Mouse (Mus musculus) CH12.LX (cell line): ENCODE results near the gene Tspan9. TPM values are rescaled to one million over a fixed set of nuclear protein-coding genes. Genes with fewer than 3 reads are reported as not detected.

Source experiments
- DNase-seq: peaks from one replicate; pipeline ENCODE4 v3.0.0-alpha.2; 2013; ENCODE audit errors: extremely low read depth
- H3K27ac ChIP-seq: 2 replicates; pipeline ENCODE4 v1.5.1; 2012; ENCODE audit warnings: low read depth, mild to moderate bottlenecking, control low read depth, moderate library complexity; ENCODE audit not compliant: insufficient read depth
- H3K27me3 ChIP-seq: replicated peaks from 2 replicates; pipeline ENCODE3; 2012; ENCODE audit warnings: inconsistent platforms
- H3K36me3 ChIP-seq, 2 experiments: replicated peaks in 1 of 2; 2 replicates each; pipeline versions ENCODE3 to v1.6.1; 2012; ENCODE audit warnings: inconsistent platforms in 1 of 2, low read length in 1 of 2, mild to moderate bottlenecking in 1 of 2, mixed read lengths in 1 of 2, moderate library complexity in 1 of 2; ENCODE audit not compliant: control insufficient read depth in 1 of 2, insufficient read depth in 1 of 2
- H3K4me1 ChIP-seq, 2 experiments: 2 replicates each; pipeline ENCODE4 v1.6.1; 2012; ENCODE audit warnings: inconsistent platforms in 1 of 2, moderate library complexity in 1 of 2; ENCODE audit not compliant: insufficient read depth in 2 of 2, control insufficient read depth in 1 of 2
- H3K4me2 ChIP-seq: 2 replicates; pipeline ENCODE4 v1.6.1; 2012; ENCODE audit warnings: low read depth, mild to moderate bottlenecking, control low read depth; ENCODE audit not compliant: poor library complexity, insufficient read depth, severe bottlenecking
- H3K4me3 ChIP-seq, 3 experiments: fragments of 150-350 bp in 1 of 3; sonication (generic) in 1 of 3; replicated peaks in 1 of 3; 2 replicates each; pipeline versions ENCODE3 to v1.5.1; 2011 to 2012; ENCODE audit warnings: low read depth in 2 of 3, low read length in 2 of 3, mild to moderate bottlenecking in 2 of 3, moderate library complexity in 2 of 3, control low read depth in 1 of 3, improper control_type of control experiment in 1 of 3, inconsistent platforms in 1 of 3, mixed read lengths in 1 of 3; ENCODE audit not compliant: poor library complexity in 1 of 3
- H3K79me2 ChIP-seq: replicated peaks from 2 replicates; pipeline ENCODE4 v1.6.1; 2012; ENCODE audit warnings: mild to moderate bottlenecking, moderate library complexity; ENCODE audit not compliant: control insufficient read depth, poor library complexity, insufficient read depth, severe bottlenecking; ENCODE audit errors: extremely low read depth
- H3K9ac ChIP-seq: 2 replicates; pipeline ENCODE4 v1.6.1; 2012; ENCODE audit warnings: low read depth, mild to moderate bottlenecking, control low read depth, moderate library complexity; ENCODE audit not compliant: insufficient read depth
- H3K9me3 ChIP-seq: replicated peaks from 2 replicates; pipeline ENCODE3; 2012; ENCODE audit warnings: low read length, inconsistent platforms, mixed read lengths
- BHLHE40 ChIP-seq: IDR thresholded peaks from 2 replicates; pipeline ENCODE4 v1.6.1; 2011; ENCODE audit warnings: mild to moderate bottlenecking, low read depth, low read length, improper control_type of control experiment
- CHD1 ChIP-seq: IDR thresholded peaks from 2 replicates; pipeline ENCODE4 v1.6.1; 2012; ENCODE audit warnings: low read depth, low read length, improper control_type of control experiment, inconsistent platforms
- E2F4 ChIP-seq: IDR thresholded peaks from 2 replicates; pipeline ENCODE4 v1.6.1; 2011; ENCODE audit warnings: low read depth, low read length, improper control_type of control experiment; ENCODE audit not compliant: insufficient replicate concordance
- EP300 ChIP-seq: IDR thresholded peaks from 2 replicates; pipeline ENCODE4 v1.6.1; 2011; ENCODE audit warnings: low read length, improper control_type of control experiment
- ETS1 ChIP-seq: conservative IDR thresholded peaks from 2 replicates; pipeline ENCODE4 v1.6.1; 2012; ENCODE audit warnings: low read depth, mild to moderate bottlenecking, inconsistent platforms, low read length, improper control_type of control experiment, moderate library complexity
- HCFC1 ChIP-seq: IDR thresholded peaks from 2 replicates; pipeline ENCODE4 v1.6.1; 2012; ENCODE audit warnings: low read depth, mild to moderate bottlenecking, inconsistent platforms, low read length, improper control_type of control experiment
- JUN ChIP-seq: IDR thresholded peaks from 2 replicates; pipeline ENCODE4 v1.6.1; 2011; ENCODE audit warnings: low read depth, mild to moderate bottlenecking, low read length, improper control_type of control experiment, moderate library complexity; ENCODE audit not compliant: insufficient read depth
- JUND ChIP-seq: conservative IDR thresholded peaks from 2 replicates; pipeline ENCODE4 v1.6.1; 2011; ENCODE audit warnings: low read depth, low read length, improper control_type of control experiment
- MAX ChIP-seq: IDR thresholded peaks from 2 replicates; pipeline ENCODE4 v1.6.1; 2011; ENCODE audit warnings: low read length, improper control_type of control experiment
- NRF1 ChIP-seq: IDR thresholded peaks from 2 replicates; pipeline ENCODE4 v1.6.1; 2014; ENCODE audit warnings: low read depth, mild to moderate bottlenecking, inconsistent platforms, low read length, improper control_type of control experiment, moderate library complexity
- RCOR1 ChIP-seq: conservative IDR thresholded peaks from 2 replicates; pipeline ENCODE4 v1.6.1; 2012; ENCODE audit warnings: low read depth, mild to moderate bottlenecking, inconsistent platforms, low read length, improper control_type of control experiment
- TCF12 ChIP-seq: IDR thresholded peaks from 2 replicates; pipeline ENCODE4 v1.6.1; 2014; ENCODE audit warnings: low read depth, mild to moderate bottlenecking, inconsistent platforms, low read length, improper control_type of control experiment
- UBTF ChIP-seq: IDR thresholded peaks from 2 replicates; pipeline ENCODE4 v1.6.1; 2012; ENCODE audit warnings: low read depth, mild to moderate bottlenecking, inconsistent platforms, low read length, improper control_type of control experiment, moderate library complexity
- USF1 ChIP-seq: IDR thresholded peaks from 2 replicates; pipeline ENCODE4 v1.6.1; 2014; ENCODE audit warnings: low read depth, mild to moderate bottlenecking, inconsistent platforms, low read length, improper control_type of control experiment
- ZC3H11A ChIP-seq: IDR thresholded peaks from 2 replicates; pipeline ENCODE4 v1.6.1; 2012; ENCODE audit warnings: low read depth, mild to moderate bottlenecking, inconsistent platforms, low read length, improper control_type of control experiment
- ZKSCAN1 ChIP-seq: IDR thresholded peaks from 2 replicates; pipeline ENCODE4 v1.6.1; 2012; ENCODE audit warnings: low read depth, inconsistent platforms, low read length, improper control_type of control experiment, borderline replicate concordance
- ZNF384 ChIP-seq: IDR thresholded peaks from 2 replicates; pipeline ENCODE4 v1.6.1; 2012; ENCODE audit warnings: low read depth, low read length, improper control_type of control experiment, inconsistent platforms
- dilution Hi-C: fragments of 300-500 bp; cut with MboI; formaldehyde crosslinking; loops from 2 replicates; pipeline ENCODE4 v1.14.3; 2020; ENCODE audit warnings: low sequenced_read_pairs; ENCODE audit not compliant: extremely low pct_unique_long_range_greater_than_20kb, extremely low pct_ligation_motif_present
- in situ Hi-C: fragments of 300-500 bp; cut with MboI; formaldehyde crosslinking; loops from 3 replicates; pipeline ENCODE4 v1.14.3; 2019; ENCODE audit warnings: low sequenced_read_pairs, low pct_ligation_motif_present, low pct_unique_long_range_greater_than_20kb, mixed read lengths
- polyA plus RNA-seq: library from polyadenylated mRNA; unstranded; fragments of >175 nt; gene quantifications from 2 replicates; pipeline ENCODE4 v1.2.1, GENCODE M21; 2012; ENCODE audit warnings: low read depth; ENCODE audit not compliant: insufficient read length
- total RNA-seq, 2 experiments: library from RNA; depleted of rRNA; stranded (reverse); fragments of 300-350 nt in 1 of 2; fragments of >200 nt in 1 of 2; gene quantifications; 2 replicates each; pipeline ENCODE4 v1.2.3; 2012 to 2014

Tspan9 gene
- total and polyA plus RNA-seq, 3 experiments: 0.40 to 0.98 (median 0.71) TPM

DNA sequence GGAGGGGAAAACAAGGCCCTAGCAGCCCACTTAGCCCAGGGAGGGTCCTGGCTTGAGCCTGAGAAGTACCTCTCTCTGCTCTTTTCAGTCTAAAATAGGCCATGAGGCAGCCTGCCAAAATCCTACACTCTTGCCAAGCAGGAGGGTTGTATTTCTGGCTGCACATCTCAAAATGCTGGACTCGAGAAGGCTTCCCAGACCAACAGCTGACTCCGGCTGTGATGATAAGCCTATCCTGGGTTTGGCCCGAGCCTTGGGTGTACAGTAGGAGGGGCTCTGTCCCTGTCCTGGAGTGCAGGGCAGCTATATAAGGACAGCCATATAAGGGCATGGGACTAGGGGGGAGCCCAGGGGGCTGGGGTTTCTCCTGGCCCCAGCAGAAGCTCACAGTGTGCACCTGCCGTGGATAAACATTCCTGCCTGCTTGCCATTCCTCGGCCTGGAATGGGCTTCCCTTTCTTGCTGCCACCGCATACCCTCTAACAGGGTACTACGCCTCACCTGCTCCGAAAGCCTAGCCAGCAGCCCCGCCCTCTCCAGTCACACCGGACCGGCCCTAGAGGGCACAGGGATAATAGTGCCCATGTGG, 153.7 kb downstream of the Tspan9 start:
- dilution Hi-C loops: no loop called here

DNA sequence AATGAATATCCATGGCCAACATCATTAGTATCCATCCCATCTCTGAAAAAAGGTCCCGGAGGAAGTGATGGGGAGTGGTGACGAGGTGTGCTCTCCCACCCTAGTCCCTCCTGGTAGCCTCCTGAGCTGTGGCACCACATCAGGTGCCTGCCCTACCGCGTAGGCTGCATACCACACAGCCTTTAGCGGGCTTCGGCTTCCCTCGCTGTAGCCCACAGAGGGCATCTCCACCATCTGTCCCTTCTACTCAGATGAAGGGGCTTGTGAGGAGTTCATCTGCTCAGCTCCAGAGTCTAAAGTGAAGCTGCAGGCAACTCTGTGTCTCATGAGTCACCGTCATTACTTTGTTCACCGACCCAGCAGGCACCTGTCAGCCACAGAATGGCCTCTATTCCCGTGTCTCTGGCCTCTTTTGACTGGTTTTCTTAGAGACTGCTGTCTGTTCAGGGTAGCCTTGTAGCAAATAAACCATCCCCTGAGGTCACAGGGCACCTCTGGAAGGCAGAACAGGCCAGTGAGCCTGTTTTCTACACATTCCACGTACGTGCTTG, 154.4 kb downstream of the Tspan9 start:
- no peak overlapping the region for H3K4me3 ChIP-seq
- no peaks in the 10 kb centered on the region for H3K4me1 ChIP-seq
- no peak for DNase-seq
- H3K9me3 ChIP-seq: no peaks in the 10 kb centered on the region
- no peak overlapping the region for H3K27ac ChIP-seq
- H3K4me2 ChIP-seq: no peak overlapping the region
- H3K36me3 ChIP-seq: no peaks in the 10 kb centered on the region
- dilution Hi-C loops: no loop called here
- no peak for TF ChIP-seq NRF1
- TF ChIP-seq ZNF384: no peak
- TF ChIP-seq, all 38 proteins: peak for 0
- Histone ChIP-seq H3K9ac (no peak overlapping the region), H3K79me2 (no peaks in the 10 kb centered on the region), H3K27me3 (peaks cover 98% of the 10 kb centered on the region)
- in situ Hi-C loops: no loop called here

More for the DNA sequence above, 153.7 kb downstream of the Tspan9 start:
- no peak for TF ChIP-seq EP300
- no peak for TF ChIP-seq USF1
- no peak for TF ChIP-seq BHLHE40
- TF ChIP-seq JUND: no peak
- TF ChIP-seq ZKSCAN1: no peak
- TF ChIP-seq ZC3H11A: no peak
- TF ChIP-seq HCFC1: no peak
- TF ChIP-seq CHD1: no peak
- no peak for TF ChIP-seq TCF12
- no peak for TF ChIP-seq JUN
- no peak for TF ChIP-seq ETS1
- TF ChIP-seq MAX: no peak
- no peak for TF ChIP-seq RCOR1
- TF ChIP-seq UBTF: no peak
- TF ChIP-seq E2F4: no peak
- Histone ChIP-seq H3K9ac (no peak overlapping the region), H3K79me2 (no peaks in the 10 kb centered on the region), H3K36me3 (no peaks in the 10 kb centered on the region), H3K9me3 (no peaks in the 10 kb centered on the region), H3K4me2 (no peak overlapping the region), H3K4me1 (no peaks in the 10 kb centered on the region), H3K27ac (no peak overlapping the region), H3K27me3 (peaks cover 98% of the 10 kb centered on the region), H3K4me3 (no peak overlapping the region)
- no peak for DNase-seq
- in situ Hi-C loops: no loop called here
